Mouse (Mus musculus) testis, adult 2 months (tissue): ENCODE data around the gene Igf1r.

Source experiments
- CTCF ChIP-seq: fragments of 200-500 bp; IDR thresholded peaks from 2 replicates; pipeline ENCODE4 v1.5.1; 2012; ENCODE audit warnings: low read depth, mild to moderate bottlenecking, inconsistent platforms, low read length, moderate library complexity; ENCODE audit not compliant: control insufficient read depth, insufficient read depth, insufficient replicate concordance
- POLR2A ChIP-seq: fragments of 200-500 bp; IDR thresholded peaks from 2 replicates; pipeline ENCODE4 v1.6.1; 2012; ENCODE audit warnings: low read depth, mild to moderate bottlenecking, inconsistent platforms, low read length, moderate library complexity; ENCODE audit not compliant: control insufficient read depth

GRCm38 (mm10) chr7:67952036-67952681 is 468 bp upstream of the Igf1r start:
- TF ChIP-seq POLR2A (peak; percentile 16; the same call in 1 of the 2 replicates), CTCF (no peak)
